Mouse (Mus musculus) embryonic facial prominence, embryonic 14.5 days (tissue): Measurements from ENCODE around the gene Best2. TPM values are rescaled to one million over a fixed set of nuclear protein-coding genes. Genes with fewer than 3 reads are reported as not detected.
A peak's percentile ranks its signal among the peaks of the same experiment; 100 is the strongest.

ENCODE experiments used
- ATAC-seq: fragments of 200-750 bp; cut with Nextera tagmentation; 2 replicates; pipeline ENCODE4 v1.8.0; 2017; ENCODE audit warnings: low read depth, moderate number of reproducible peaks, moderate TSS enrichment
- DNase-seq: peaks from one replicate; pipeline ENCODE4 v3.0.0-alpha.2; 2015; ENCODE audit warnings: low spot score
- H3K27ac ChIP-seq: fragments of 300-500 bp; sonication (generic); replicated peaks from 2 replicates; pipeline ENCODE4 v1.5.1; 2014; ENCODE audit warnings: low read depth, mild to moderate bottlenecking, low read length, moderate library complexity
- H3K27me3 ChIP-seq: fragments of 300-500 bp; sonication (generic); replicated peaks from 2 replicates; pipeline ENCODE4 v1.6.1; 2014; ENCODE audit warnings: low read length; ENCODE audit not compliant: control insufficient read depth, insufficient read depth
- H3K36me3 ChIP-seq: fragments of 300-500 bp; sonication (generic); 2 replicates; pipeline ENCODE4 v1.6.1; 2014; ENCODE audit warnings: low read length, mixed read lengths; ENCODE audit not compliant: control insufficient read depth, insufficient read depth
- H3K4me1 ChIP-seq: fragments of 300-500 bp; sonication (generic); 2 replicates; pipeline ENCODE4 v1.6.1; 2014; ENCODE audit warnings: antibody characterized with exemption, low read length; ENCODE audit not compliant: control insufficient read depth, insufficient read depth
- H3K4me2 ChIP-seq: fragments of 300-500 bp; sonication (generic); 2 replicates; pipeline ENCODE4 v1.6.1; 2014; ENCODE audit warnings: low read depth, mild to moderate bottlenecking, low read length, moderate library complexity, mixed read lengths
- H3K4me3 ChIP-seq: fragments of 300-500 bp; sonication (generic); 2 replicates; pipeline ENCODE4 v1.5.1; 2014; ENCODE audit warnings: low read depth, mild to moderate bottlenecking, low read length
- H3K9ac ChIP-seq: fragments of 300-500 bp; sonication (generic); 2 replicates; pipeline ENCODE4 v1.6.1; 2014; ENCODE audit warnings: low read depth, mild to moderate bottlenecking, low read length, moderate library complexity, mixed read lengths
- H3K9me3 ChIP-seq: fragments of 300-500 bp; sonication (generic); 2 replicates; pipeline ENCODE4 v1.6.1; 2016; ENCODE audit warnings: low read length; ENCODE audit not compliant: control insufficient read depth
- WGBS: fragments of 180-500 bp; shearing (Covaris S2); extraction: QIAGEN DNeasy Blood & Tissue Kit; methylation state at CpG from one replicate; pipeline ENCODE4 v1.1.7; 2014; 5-methylcytosine and 5-hydroxymethylcytosine counted together
- polyA plus RNA-seq: library from polyadenylated mRNA; unstranded; fragments of >200 nt; fragmentation: Nextera tagmentation; extraction: Ambion mirVana; gene quantifications from 2 replicates; pipeline ENCODE4 v1.2.1, GENCODE M21; 2014

Gene Best2
- polyA plus RNA-seq, 1 experiment from 2014 or later, result 0.58 TPM

DNA sequence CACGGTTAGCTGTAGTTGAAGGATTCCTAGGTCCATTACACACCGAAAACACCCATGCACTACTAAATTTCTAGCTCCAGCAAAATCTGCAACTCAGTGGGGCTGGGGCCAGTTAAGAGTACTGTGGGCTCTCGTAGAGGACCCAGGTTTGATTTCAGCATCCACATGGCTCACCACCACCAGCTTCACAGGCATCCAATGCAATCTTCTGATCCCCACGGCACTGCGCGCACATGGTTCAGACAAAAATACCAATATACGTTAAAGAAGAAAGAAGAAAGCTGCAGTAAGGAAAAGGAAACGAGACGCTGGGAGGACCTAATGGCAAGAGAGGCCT, 22.0 kb upstream of the Best2 start:
- WGBS, result 0% methylated on average over 9 of the region's 9 CpGs
- no peaks in the 10 kb centered on the region for H3K9me3 ChIP-seq
- peak overlapping the region; percentile 80 for H3K4me3 ChIP-seq
- ATAC-seq (peak; percentile 15), DNase-seq (no peak)
- peak overlapping the region; percentile 100 for H3K27ac ChIP-seq
- peaks cover 41% of the 10 kb centered on the region for H3K36me3 ChIP-seq
- peaks cover 18% of the 10 kb centered on the region for H3K4me1 ChIP-seq
- H3K9ac ChIP-seq, result peak overlapping the region; percentile 80
- H3K4me2 ChIP-seq, result peak overlapping the region; percentile 91
- no peaks in the 10 kb centered on the region for H3K27me3 ChIP-seq

DNA sequence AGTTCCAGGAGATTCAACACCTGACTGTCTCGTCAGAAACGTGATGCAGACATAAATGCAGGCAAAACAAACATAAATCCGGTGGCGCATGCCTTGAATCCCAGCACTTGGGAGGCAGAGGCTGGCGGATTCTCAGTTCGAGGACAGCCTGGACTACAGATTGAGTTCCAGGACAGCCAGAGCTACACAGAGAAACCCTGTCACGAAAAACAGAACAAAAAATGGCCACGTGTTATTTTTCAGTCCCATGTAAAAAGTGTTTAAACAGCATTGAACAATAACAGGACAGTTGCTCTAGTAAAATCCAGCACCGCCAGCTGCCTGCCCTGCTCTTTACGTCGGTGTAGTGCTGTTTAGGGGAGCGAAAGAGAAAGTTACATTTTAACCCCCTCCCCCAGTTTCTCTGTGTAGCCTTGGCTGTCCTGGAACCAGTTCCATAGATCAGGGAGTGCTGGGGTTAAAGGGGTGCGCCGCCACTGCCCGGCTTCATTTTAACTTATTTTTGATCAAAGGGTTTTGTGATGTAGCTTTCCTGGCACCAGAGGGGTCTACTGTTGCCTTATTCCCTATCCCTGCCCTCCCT, 21.5 kb upstream of the Best2 start:
- Histone ChIP-seq H3K9me3 (no peaks in the 10 kb centered on the region), H3K4me2 (peak overlapping the region; percentile 91), H3K36me3 (peaks cover 42% of the 10 kb centered on the region), H3K27me3 (no peaks in the 10 kb centered on the region), H3K4me1 (peaks cover 18% of the 10 kb centered on the region), H3K9ac (peak overlapping the region; percentile 80), H3K27ac (peak overlapping the region; percentile 100), H3K4me3 (peak overlapping the region; percentile 80)
- peak; percentile 2; the same call in 1 of the 2 replicates for ATAC-seq
- WGBS, result under 1% methylated on average over 15 of the region's 15 CpGs
- DNase-seq, result peak; percentile 51

DNA sequence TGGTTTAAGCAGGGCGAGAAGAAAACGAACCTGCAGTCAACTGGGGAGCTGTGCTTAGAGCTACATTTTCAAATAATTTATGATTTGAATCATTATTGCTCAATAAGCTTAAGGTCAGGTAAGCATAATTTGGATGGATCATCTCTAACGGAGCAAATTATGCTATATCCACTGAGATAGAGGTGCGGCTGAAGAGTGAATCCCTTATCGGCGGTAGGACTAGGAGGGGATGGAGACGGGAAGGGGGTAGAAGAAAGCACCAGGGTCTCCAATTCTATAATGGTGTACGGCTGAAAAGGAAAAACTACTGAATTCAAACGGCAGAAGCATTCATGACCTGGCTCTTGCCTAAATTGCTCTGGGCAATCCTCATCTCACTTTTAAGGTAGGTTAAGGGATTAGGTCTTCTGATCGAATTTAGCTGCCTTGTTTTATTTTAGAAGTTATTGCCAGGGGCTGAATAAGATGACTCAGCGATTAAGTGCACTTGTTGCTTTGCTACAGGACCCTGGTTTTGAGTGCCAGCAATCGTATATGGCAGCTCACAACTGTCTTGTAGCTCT, 20.9 kb upstream of the Best2 start:
- H3K9me3 ChIP-seq, result no peaks in the 10 kb centered on the region
- no peak for ATAC-seq
- H3K4me1 ChIP-seq, result peaks cover 18% of the 10 kb centered on the region
- no peak for DNase-seq
- peaks cover 42% of the 10 kb centered on the region for H3K36me3 ChIP-seq
- H3K9ac ChIP-seq, result peak overlapping the region; percentile 80
- H3K4me3 ChIP-seq, result peak overlapping the region; percentile 80
- peak overlapping the region; percentile 100 for H3K27ac ChIP-seq
- no peaks in the 10 kb centered on the region for H3K27me3 ChIP-seq
- WGBS, result 3% methylated on average over 12 of the region's 12 CpGs
- H3K4me2 ChIP-seq, result peak overlapping the region; percentile 91

DNA sequence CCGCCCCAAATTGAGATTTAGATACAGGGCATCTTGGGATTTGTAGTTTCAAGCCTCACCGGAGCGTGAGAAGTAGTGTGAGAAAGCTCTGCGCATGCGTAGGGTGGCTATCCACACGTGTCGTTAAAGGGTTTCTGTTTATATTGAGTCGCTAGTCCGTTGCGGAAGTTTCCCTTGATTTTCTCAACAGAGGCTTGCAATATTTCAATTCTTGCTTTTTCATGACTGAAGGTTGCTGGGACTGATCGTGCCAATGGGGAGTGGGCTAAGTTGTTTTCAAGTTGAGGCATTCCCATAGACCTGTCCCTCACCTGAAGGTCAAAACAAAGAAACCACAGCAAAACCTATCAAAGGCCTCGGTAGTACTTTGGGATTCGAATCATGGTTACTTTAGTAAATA, 20.4 kb upstream of the Best2 start:
- peak overlapping the region; percentile 80 for H3K4me3 ChIP-seq
- DNase-seq, result peak; percentile 94
- H3K4me1 ChIP-seq, result peaks cover 18% of the 10 kb centered on the region
- no peaks in the 10 kb centered on the region for H3K27me3 ChIP-seq
- H3K36me3 ChIP-seq, result peaks cover 42% of the 10 kb centered on the region
- H3K9ac ChIP-seq, result peak overlapping the region; percentile 80; the same call in 1 of the 2 replicates
- H3K27ac ChIP-seq, result 0 out of 2 replicates have a peak overlapping the region, but pooled peaks have one; percentile 18
- ATAC-seq, result no peak
- 7% methylated on average over 12 of the region's 13 CpGs for WGBS
- H3K9me3 ChIP-seq, result no peaks in the 10 kb centered on the region
- H3K4me2 ChIP-seq, result peak overlapping the region; percentile 91

DNA sequence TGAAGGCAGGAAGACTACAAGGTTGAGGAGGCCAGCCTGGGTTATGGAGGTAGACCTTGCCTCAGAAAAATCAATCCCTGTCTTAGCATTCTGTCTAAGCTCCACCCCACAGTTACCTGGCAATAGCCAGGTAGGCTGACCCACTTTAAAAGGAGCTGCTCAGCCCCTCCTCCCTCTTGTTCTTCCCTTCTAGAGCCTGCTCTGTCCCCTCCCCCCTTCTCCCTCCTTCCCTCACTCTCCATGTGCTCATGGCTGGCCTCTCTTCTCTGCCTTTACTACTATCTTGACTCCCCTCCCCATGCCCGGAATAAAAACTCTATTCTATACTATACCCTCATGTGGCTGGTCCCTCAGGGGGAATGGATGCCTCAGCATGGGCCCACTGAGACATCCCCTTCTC, 19.5 kb upstream of the Best2 start:
- Histone ChIP-seq H3K27me3 (no peaks in the 10 kb centered on the region), H3K4me2 (no peak overlapping the region), H3K36me3 (peaks cover 50% of the 10 kb centered on the region), H3K27ac (no peak overlapping the region), H3K9me3 (no peaks in the 10 kb centered on the region), H3K9ac (no peak overlapping the region), H3K4me1 (peaks cover 18% of the 10 kb centered on the region), H3K4me3 (no peak overlapping the region)
- 67% methylated on average over 1 of the region's 1 CpGs for WGBS
- no peak for DNase-seq
- no peak for ATAC-seq

DNA sequence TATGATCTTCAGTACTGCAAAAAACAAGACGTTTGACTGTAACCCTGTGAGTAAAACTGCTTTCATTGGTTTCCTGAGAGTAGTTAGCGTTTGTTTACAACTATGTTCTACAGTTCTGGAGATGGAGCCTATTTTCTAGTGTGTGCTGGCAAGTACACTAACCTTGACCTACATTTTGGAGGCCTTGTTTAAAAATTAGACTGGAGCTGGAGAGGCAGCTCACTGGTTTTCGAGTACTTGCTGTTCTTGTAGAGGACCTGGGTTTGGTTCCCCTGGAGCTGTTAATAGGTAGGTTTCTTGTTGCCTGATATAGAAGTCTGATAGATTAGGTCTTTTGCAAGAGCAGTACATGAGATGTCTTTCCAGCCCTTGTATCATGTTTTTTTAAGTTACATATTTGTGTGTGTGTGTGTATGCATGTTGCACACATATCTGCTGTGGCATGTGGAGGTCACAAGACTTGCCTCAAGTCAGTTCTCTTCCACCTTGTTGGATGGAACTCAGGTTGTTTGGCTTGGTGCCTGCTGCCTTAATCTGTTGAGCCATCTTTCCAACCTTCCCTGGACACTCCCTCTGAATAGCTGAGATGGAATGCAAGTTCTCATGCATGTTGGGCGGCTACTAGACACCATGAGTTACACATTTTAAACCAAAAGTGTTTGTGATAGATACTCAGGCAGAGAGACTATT, 18.4 kb upstream of the Best2 start:
- no peak overlapping the region for H3K9ac ChIP-seq
- H3K4me2 ChIP-seq, result no peak overlapping the region
- peaks cover 22% of the 10 kb centered on the region for H3K4me1 ChIP-seq
- H3K36me3 ChIP-seq, result peaks cover 51% of the 10 kb centered on the region
- H3K4me3 ChIP-seq, result no peak overlapping the region
- no peaks in the 10 kb centered on the region for H3K27me3 ChIP-seq
- no peak overlapping the region for H3K27ac ChIP-seq
- WGBS, result 86% methylated on average over 4 of the region's 4 CpGs
- ATAC-seq (no peak), DNase-seq (no peak)
- H3K9me3 ChIP-seq, result no peaks in the 10 kb centered on the region

DNA sequence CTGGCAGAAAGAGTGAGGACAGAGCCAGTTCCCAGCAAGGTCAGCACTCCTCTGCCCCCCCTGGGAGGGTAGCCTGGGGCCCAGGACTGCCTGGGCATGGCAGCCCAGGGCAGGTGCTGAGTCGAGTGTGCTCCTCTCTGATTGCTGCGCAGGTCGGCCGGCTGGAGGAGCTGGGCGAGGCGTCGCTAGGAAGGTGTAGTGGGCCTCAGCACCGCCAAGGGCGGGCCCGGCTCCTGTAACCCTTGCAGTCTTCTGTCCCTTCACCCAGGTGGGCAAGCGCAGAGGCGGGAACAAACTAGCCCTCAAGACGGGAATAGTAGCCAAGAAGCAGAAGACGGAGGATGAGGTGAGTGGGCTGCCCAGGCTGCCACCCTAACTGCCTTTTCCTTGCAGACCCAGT, 14.9 kb upstream of the Best2 start:
- Histone ChIP-seq H3K4me1 (peaks cover 15% of the 10 kb centered on the region), H3K27me3 (no peaks in the 10 kb centered on the region), H3K4me3 (no peak overlapping the region), H3K4me2 (no peak overlapping the region), H3K27ac (no peak overlapping the region), H3K9me3 (no peaks in the 10 kb centered on the region), H3K9ac (peak overlapping the region; percentile 99; the same call in 1 of the 2 replicates), H3K36me3 (peaks cover 51% of the 10 kb centered on the region)
- DNase-seq (no peak), ATAC-seq (no peak)
- WGBS, result 88% methylated on average over 14 of the region's 14 CpGs

DNA sequence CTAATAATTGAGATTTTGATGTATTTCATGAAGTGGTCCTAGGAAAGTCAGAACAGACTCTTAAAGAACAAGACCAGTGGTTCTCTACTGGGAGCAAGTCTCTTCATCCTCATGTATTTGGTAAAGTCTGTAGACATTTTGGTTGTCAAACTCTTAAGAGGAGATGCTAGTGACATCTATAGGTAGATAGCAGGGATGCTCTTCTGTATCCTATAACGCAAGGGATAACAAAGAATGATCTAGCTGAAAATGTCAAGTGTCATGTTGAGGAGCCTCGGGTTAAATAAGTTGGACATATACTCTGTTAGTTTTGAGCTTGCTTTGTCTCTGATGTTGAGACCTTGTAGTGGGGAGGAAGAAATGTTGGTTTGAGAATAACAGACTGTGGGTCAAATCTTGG, 13.6 kb upstream of the Best2 start:
- peaks cover 15% of the 10 kb centered on the region for H3K4me1 ChIP-seq
- ATAC-seq, result no peak
- peak overlapping the region; percentile 99 for H3K9ac ChIP-seq
- no peaks in the 10 kb centered on the region for H3K9me3 ChIP-seq
- H3K36me3 ChIP-seq, result peaks cover 52% of the 10 kb centered on the region
- peak overlapping the region; percentile 63 for H3K4me2 ChIP-seq
- H3K27ac ChIP-seq, result no peak overlapping the region
- 24% methylated on average over 2 of the region's 2 CpGs for WGBS
- H3K4me3 ChIP-seq, result peak overlapping the region; percentile 98
- no peaks in the 10 kb centered on the region for H3K27me3 ChIP-seq
- no peak for DNase-seq
